Mouse (Mus musculus): ENCODE results near the gene Tnfsf10. TPM values are rescaled to one million over a fixed set of nuclear protein-coding genes. Genes with fewer than 3 reads are reported as not detected.

Tnfsf10 gene
- polyA plus RNA-seq, 1 experiment from 2014 or later = 0.23 TPM

GRCm38 (mm10) chr3:27311475-27311874 is 5.4 kb upstream of the Tnfsf10 start:
- H3K4me2 ChIP-seq (replicated peaks) = no peak overlapping the region
- H3K9ac ChIP-seq = no peak overlapping the region
- H3K4me1 ChIP-seq = no peaks in the 10 kb centered on the region
- H3K27ac ChIP-seq (replicated peaks) = no peak overlapping the region
- H3K27me3 ChIP-seq = no peaks in the 10 kb centered on the region
- ATAC-seq (ENCODE audit: insufficient number of reproducible peaks, low FRiP score, low TSS enrichment, low read depth) = no peak
- H3K9me3 ChIP-seq (replicated peaks) = no peaks in the 10 kb centered on the region
- WGBS = 88% methylated on average over 4 of the region's 4 CpGs
- no peaks in the 10 kb centered on the region for H3K36me3 ChIP-seq
- no peak overlapping the region for H3K4me3 ChIP-seq (replicated peaks)

GRCm38 (mm10) chr3:27314506-27315164 is 2.2 kb upstream of the Tnfsf10 start:
- 73% methylated on average over 2 of the region's 2 CpGs for WGBS
- Histone ChIP-seq H3K9me3 (replicated peaks) (no peaks in the 10 kb centered on the region), H3K4me1 (no peaks in the 10 kb centered on the region), H3K4me2 (replicated peaks) (no peak overlapping the region), H3K4me3 (replicated peaks) (no peak overlapping the region), H3K36me3 (no peaks in the 10 kb centered on the region), H3K27me3 (no peaks in the 10 kb centered on the region), H3K9ac (no peak overlapping the region), H3K27ac (replicated peaks) (no peak overlapping the region)
- no peak; the same call in 1 of the 2 replicates for ATAC-seq (ENCODE audit: insufficient number of reproducible peaks, low FRiP score, low TSS enrichment, low read depth)

GRCm38 (mm10) chr3:27317288-27318024 is 628 bp downstream of the Tnfsf10 start:
- no peaks in the 10 kb centered on the region for H3K9me3 ChIP-seq (replicated peaks)
- H3K36me3 ChIP-seq = no peaks in the 10 kb centered on the region
- no peaks in the 10 kb centered on the region for H3K27me3 ChIP-seq
- no peaks in the 10 kb centered on the region for H3K4me1 ChIP-seq
- WGBS = 44% methylated on average over 4 of the region's 4 CpGs
- H3K9ac ChIP-seq = no peak overlapping the region
- peak overlapping the region; percentile 13 for H3K4me3 ChIP-seq (replicated peaks)
- ATAC-seq (ENCODE audit: insufficient number of reproducible peaks, low FRiP score, low TSS enrichment, low read depth) = no peak
- H3K4me2 ChIP-seq (replicated peaks) = no peak overlapping the region
- H3K27ac ChIP-seq (replicated peaks) = no peak overlapping the region

- H3K9me3 ChIP-seq (replicated peaks) = no peaks in the 10 kb centered on the region
- H3K9ac ChIP-seq = no peak overlapping the region
- H3K27me3 ChIP-seq = no peaks in the 10 kb centered on the region
- ATAC-seq (ENCODE audit: insufficient number of reproducible peaks, low FRiP score, low TSS enrichment, low read depth) = no peak
- H3K4me1 ChIP-seq = no peaks in the 10 kb centered on the region
- H3K36me3 ChIP-seq = no peaks in the 10 kb centered on the region
- 78% methylated on average over 1 of the region's 1 CpGs for WGBS
- no peak overlapping the region for H3K27ac ChIP-seq (replicated peaks)
- no peak overlapping the region for H3K4me2 ChIP-seq (replicated peaks)
- H3K4me3 ChIP-seq (replicated peaks) = no peak overlapping the region
Measured at GRCm38 (mm10) chr3:27319650-27320049, 2.8 kb downstream of the Tnfsf10 start.

- Histone ChIP-seq H3K4me3 (replicated peaks) (no peak overlapping the region), H3K27me3 (no peaks in the 10 kb centered on the region), H3K9ac (no peak overlapping the region), H3K4me2 (replicated peaks) (no peak overlapping the region), H3K27ac (replicated peaks) (no peak overlapping the region), H3K4me1 (no peaks in the 10 kb centered on the region), H3K9me3 (replicated peaks) (no peaks in the 10 kb centered on the region), H3K36me3 (no peaks in the 10 kb centered on the region)
- no peak for ATAC-seq (ENCODE audit: insufficient number of reproducible peaks, low FRiP score, low TSS enrichment, low read depth)
- 71% methylated on average over 9 of the region's 9 CpGs for WGBS
Measured at GRCm38 (mm10) chr3:27320613-27321495, 4.0 kb downstream of the Tnfsf10 start.

- H3K27ac ChIP-seq (replicated peaks) = no peak overlapping the region
- no peak overlapping the region for H3K9ac ChIP-seq
- H3K27me3 ChIP-seq = no peaks in the 10 kb centered on the region
- 80% methylated on average over 9 of the region's 9 CpGs for WGBS
- H3K4me1 ChIP-seq = no peaks in the 10 kb centered on the region
- H3K4me2 ChIP-seq (replicated peaks) = no peak overlapping the region
- H3K36me3 ChIP-seq = no peaks in the 10 kb centered on the region
- H3K4me3 ChIP-seq (replicated peaks) = no peak overlapping the region
- ATAC-seq (ENCODE audit: insufficient number of reproducible peaks, low FRiP score, low TSS enrichment, low read depth) = no peak
- H3K9me3 ChIP-seq (replicated peaks) = no peaks in the 10 kb centered on the region
Measured at GRCm38 (mm10) chr3:27322591-27322990, 5.8 kb downstream of the Tnfsf10 start.

- no peak overlapping the region for H3K4me2 ChIP-seq (replicated peaks)
- no peaks in the 10 kb centered on the region for H3K9me3 ChIP-seq (replicated peaks)
- no peaks in the 10 kb centered on the region for H3K4me1 ChIP-seq
- no peak for ATAC-seq (ENCODE audit: insufficient number of reproducible peaks, low FRiP score, low TSS enrichment, low read depth)
- no peaks in the 10 kb centered on the region for H3K27me3 ChIP-seq
- no peak overlapping the region for H3K9ac ChIP-seq
- WGBS = 42% methylated on average over 5 of the region's 5 CpGs
- H3K36me3 ChIP-seq = no peaks in the 10 kb centered on the region
- H3K4me3 ChIP-seq (replicated peaks) = no peak overlapping the region
- H3K27ac ChIP-seq (replicated peaks) = no peak overlapping the region
Measured at GRCm38 (mm10) chr3:27323551-27323950, 6.7 kb downstream of the Tnfsf10 start.

- Histone ChIP-seq H3K4me1 (no peaks in the 10 kb centered on the region), H3K4me3 (replicated peaks) (no peak overlapping the region), H3K36me3 (no peaks in the 10 kb centered on the region), H3K27me3 (no peaks in the 10 kb centered on the region), H3K9me3 (replicated peaks) (no peaks in the 10 kb centered on the region), H3K9ac (no peak overlapping the region), H3K4me2 (replicated peaks) (no peak overlapping the region), H3K27ac (replicated peaks) (no peak overlapping the region)
- 60% methylated on average over 4 of the region's 4 CpGs for WGBS
- no peak for ATAC-seq (ENCODE audit: insufficient number of reproducible peaks, low FRiP score, low TSS enrichment, low read depth)
Measured at GRCm38 (mm10) chr3:27326633-27327191, 9.9 kb downstream of the Tnfsf10 start.

- no peak overlapping the region for H3K27ac ChIP-seq (replicated peaks)
- no peaks in the 10 kb centered on the region for H3K36me3 ChIP-seq
- no peaks in the 10 kb centered on the region for H3K9me3 ChIP-seq (replicated peaks)
- no peak overlapping the region for H3K4me2 ChIP-seq (replicated peaks)
- H3K4me1 ChIP-seq = no peaks in the 10 kb centered on the region
- ATAC-seq (ENCODE audit: insufficient number of reproducible peaks, low FRiP score, low TSS enrichment, low read depth) = no peak
- H3K9ac ChIP-seq = no peak overlapping the region
- 88% methylated on average over 5 of the region's 5 CpGs for WGBS
- H3K27me3 ChIP-seq = no peaks in the 10 kb centered on the region
- H3K4me3 ChIP-seq (replicated peaks) = no peak overlapping the region
Measured at GRCm38 (mm10) chr3:27330706-27331105, 13.9 kb downstream of the Tnfsf10 start.

- H3K4me3 ChIP-seq (replicated peaks) = no peak overlapping the region
- ATAC-seq (ENCODE audit: insufficient number of reproducible peaks, low FRiP score, low TSS enrichment, low read depth) = no peak
- no peak overlapping the region for H3K4me2 ChIP-seq (replicated peaks)
- no peaks in the 10 kb centered on the region for H3K36me3 ChIP-seq
- no peaks in the 10 kb centered on the region for H3K27me3 ChIP-seq
- H3K9ac ChIP-seq = no peak overlapping the region
- H3K27ac ChIP-seq (replicated peaks) = no peak overlapping the region
- H3K4me1 ChIP-seq = no peaks in the 10 kb centered on the region
- 26% methylated on average over 6 of the region's 6 CpGs for WGBS
- no peaks in the 10 kb centered on the region for H3K9me3 ChIP-seq (replicated peaks)
Measured at GRCm38 (mm10) chr3:27338437-27338836, 21.6 kb downstream of the Tnfsf10 start.

- ATAC-seq (ENCODE audit: insufficient number of reproducible peaks, low FRiP score, low TSS enrichment, low read depth) = no peak
- Histone ChIP-seq H3K27ac (replicated peaks) (no peak overlapping the region), H3K9ac (no peak overlapping the region), H3K27me3 (no peaks in the 10 kb centered on the region), H3K9me3 (replicated peaks) (no peaks in the 10 kb centered on the region), H3K4me3 (replicated peaks) (no peak overlapping the region), H3K4me2 (replicated peaks) (no peak overlapping the region), H3K4me1 (no peaks in the 10 kb centered on the region), H3K36me3 (no peaks in the 10 kb centered on the region)
- 56% methylated on average over 3 of the region's 3 CpGs for WGBS
Measured at GRCm38 (mm10) chr3:27338887-27339286, 22.1 kb downstream of the Tnfsf10 start.

Data from embryonic facial prominence, embryonic 15.5 days (tissue).